Mouse (Mus musculus): Measurements from ENCODE around the gene Phospho1. TPM values are rescaled to one million over a fixed set of nuclear protein-coding genes. Genes with fewer than 3 reads are reported as not detected.

Gene Phospho1
- polyA plus RNA-seq, 2 experiments = 5.7 to 22.0 TPM

GRCm38 (mm10) chr11:95842953-95843352 lies 18.7 kb downstream of the Phospho1 start:
- no peaks in the 10 kb centered on the region for H3K36me3 ChIP-seq (replicated peaks; ENCODE audit: control insufficient read depth, insufficient read depth, low read depth)
- H3K27ac ChIP-seq = no peak overlapping the region
- no peaks in the 10 kb centered on the region; the same call in 1 of the 2 replicates for H3K27me3 ChIP-seq (ENCODE audit: control insufficient read depth, insufficient read depth, low read length)
- peaks cover 4 to 21% of the 10 kb centered on the region in 2 experiments; a peak in 3 of 4 replicates for H3K4me1 ChIP-seq (replicated peaks; ENCODE audit: control insufficient read depth in 2 of 2, insufficient read depth in 2 of 2, low read length in 1 of 2)
- ATAC-seq (ENCODE audit: insufficient read depth) = no peak
- H3K4me2 ChIP-seq (ENCODE audit: low read depth) = peak overlapping the region; percentile 31; the same call in 1 of the 2 replicates
- no peak overlapping the region for H3K4me3 ChIP-seq (ENCODE audit: insufficient read depth in 1 of 2, low read depth in 2 of 2, low read length in 2 of 2)
- WGBS (ENCODE audit: insufficient replicate concordance) = 34% methylated on average over 5 of the region's 5 CpGs
- no peak overlapping the region for H3K9ac ChIP-seq (replicated peaks)
- H3K9me3 ChIP-seq (ENCODE audit: control insufficient read depth, low read length) = no peaks in the 10 kb centered on the region
- TF ChIP-seq EP300 (IDR thresholded peaks at IDR 0.05; ENCODE audit: low read depth) (no peak), CTCF (IDR thresholded peaks at IDR 0.05; ENCODE audit: low read depth) (no peak)
- DNase-seq (ENCODE audit: low read depth in 3 of 3, low spot score in 3 of 3) = no peak

GRCm38 (mm10) chr11:95843421-95843950 lies 19.2 kb downstream of the Phospho1 start:
- no peak for DNase-seq (ENCODE audit: low read depth in 3 of 3, low spot score in 3 of 3)
- H3K9ac ChIP-seq (replicated peaks) = no peak overlapping the region
- WGBS (ENCODE audit: insufficient replicate concordance) = 31% methylated on average over 6 of the region's 6 CpGs
- no peaks in the 10 kb centered on the region for H3K9me3 ChIP-seq (ENCODE audit: control insufficient read depth, low read length)
- H3K27ac ChIP-seq = no peak overlapping the region
- no peak overlapping the region for H3K4me3 ChIP-seq (ENCODE audit: insufficient read depth in 1 of 2, low read depth in 2 of 2, low read length in 2 of 2)
- H3K4me1 ChIP-seq (replicated peaks; ENCODE audit: control insufficient read depth in 2 of 2, insufficient read depth in 2 of 2, low read length in 1 of 2) = peaks cover 4 to 19% of the 10 kb centered on the region in 2 experiments; a peak in 3 of 4 replicates
- H3K4me2 ChIP-seq (ENCODE audit: low read depth) = peak overlapping the region; percentile 31
- no peak for ATAC-seq (ENCODE audit: insufficient read depth)
- no peaks in the 10 kb centered on the region; the same call in 1 of the 2 replicates for H3K27me3 ChIP-seq (ENCODE audit: control insufficient read depth, insufficient read depth, low read length)
- no peaks in the 10 kb centered on the region for H3K36me3 ChIP-seq (replicated peaks; ENCODE audit: control insufficient read depth, insufficient read depth, low read depth)
- TF ChIP-seq EP300 (IDR thresholded peaks at IDR 0.05; ENCODE audit: low read depth) = no peak
- TF ChIP-seq CTCF (IDR thresholded peaks at IDR 0.05; ENCODE audit: low read depth) = no peak

GRCm38 (mm10) chr11:95844935-95845334 lies 20.6 kb downstream of the Phospho1 start:
- Histone ChIP-seq H3K4me1 (replicated peaks; ENCODE audit: control insufficient read depth in 2 of 2, insufficient read depth in 2 of 2, low read length in 1 of 2) (peaks cover 4 to 19% of the 10 kb centered on the region in 2 experiments; a peak in 3 of 4 replicates), H3K27ac (no peak overlapping the region), H3K4me2 (ENCODE audit: low read depth) (no peak overlapping the region), H3K27me3 (ENCODE audit: control insufficient read depth, insufficient read depth, low read length) (no peaks in the 10 kb centered on the region; the same call in 1 of the 2 replicates), H3K9me3 (ENCODE audit: control insufficient read depth, low read length) (no peaks in the 10 kb centered on the region), H3K9ac (replicated peaks) (no peak overlapping the region), H3K4me3 (ENCODE audit: insufficient read depth in 1 of 2, low read depth in 2 of 2, low read length in 2 of 2) (no peak overlapping the region), H3K36me3 (replicated peaks; ENCODE audit: control insufficient read depth, insufficient read depth, low read depth) (no peaks in the 10 kb centered on the region)
- DNase-seq (ENCODE audit: low read depth in 3 of 3, low spot score in 3 of 3) (no peak), ATAC-seq (ENCODE audit: insufficient read depth) (no peak)
- 41% methylated on average over 4 of the region's 4 CpGs for WGBS (ENCODE audit: insufficient replicate concordance)
- TF ChIP-seq CTCF (IDR thresholded peaks at IDR 0.05; ENCODE audit: low read depth) (no peak), EP300 (IDR thresholded peaks at IDR 0.05; ENCODE audit: low read depth) (no peak)

- H3K4me3 ChIP-seq (ENCODE audit: insufficient read depth in 1 of 2, low read depth in 2 of 2, low read length in 2 of 2) = no peak overlapping the region
- 55% methylated on average over 2 of the region's 2 CpGs for WGBS (ENCODE audit: insufficient replicate concordance)
- no peak for TF ChIP-seq EP300 (IDR thresholded peaks at IDR 0.05; ENCODE audit: low read depth)
- no peak for TF ChIP-seq CTCF (IDR thresholded peaks at IDR 0.05; ENCODE audit: low read depth)
- ATAC-seq (ENCODE audit: insufficient read depth) (no peak), DNase-seq (ENCODE audit: low read depth in 3 of 3, low spot score in 3 of 3) (no peak)
- no peaks in the 10 kb centered on the region; the same call in 1 of the 2 replicates for H3K27me3 ChIP-seq (ENCODE audit: control insufficient read depth, insufficient read depth, low read length)
- H3K4me1 ChIP-seq (replicated peaks; ENCODE audit: control insufficient read depth in 2 of 2, insufficient read depth in 2 of 2, low read length in 1 of 2) = no peaks in the 10 kb centered on the region
- no peak overlapping the region for H3K9ac ChIP-seq (replicated peaks)
- no peaks in the 10 kb centered on the region for H3K36me3 ChIP-seq (replicated peaks; ENCODE audit: control insufficient read depth, insufficient read depth, low read depth)
- no peak overlapping the region for H3K27ac ChIP-seq
- no peaks in the 10 kb centered on the region for H3K9me3 ChIP-seq (ENCODE audit: control insufficient read depth, low read length)
- no peak overlapping the region for H3K4me2 ChIP-seq (ENCODE audit: low read depth)
These were observed 26.6 kb downstream of the Phospho1 start for GRCm38 (mm10) chr11:95850898-95851297.

- no peak overlapping the region for H3K4me2 ChIP-seq (ENCODE audit: low read depth)
- no peaks in the 10 kb centered on the region for H3K9me3 ChIP-seq (ENCODE audit: control insufficient read depth, low read length)
- ATAC-seq (ENCODE audit: insufficient read depth) = no peak
- 30% methylated on average over 5 of the region's 5 CpGs for WGBS (ENCODE audit: insufficient replicate concordance)
- no peaks in the 10 kb centered on the region for H3K36me3 ChIP-seq (replicated peaks; ENCODE audit: control insufficient read depth, insufficient read depth, low read depth)
- no peaks in the 10 kb centered on the region; the same call in 1 of the 2 replicates for H3K27me3 ChIP-seq (ENCODE audit: control insufficient read depth, insufficient read depth, low read length)
- no peak for TF ChIP-seq EP300 (IDR thresholded peaks at IDR 0.05; ENCODE audit: low read depth)
- peak; percentile 93 for TF ChIP-seq CTCF (IDR thresholded peaks at IDR 0.05; ENCODE audit: low read depth)
- H3K27ac ChIP-seq = no peak overlapping the region
- H3K4me3 ChIP-seq (ENCODE audit: insufficient read depth in 1 of 2, low read depth in 2 of 2, low read length in 2 of 2) = no peak overlapping the region
- no peak for DNase-seq (ENCODE audit: low read depth in 3 of 3, low spot score in 3 of 3)
- H3K9ac ChIP-seq (replicated peaks) = no peak overlapping the region
- H3K4me1 ChIP-seq (replicated peaks; ENCODE audit: control insufficient read depth in 2 of 2, insufficient read depth in 2 of 2, low read length in 1 of 2) = peaks cover 5 to 7% of the 10 kb centered on the region in 2 experiments; a peak in 2 of 4 replicates
These were observed 29.4 kb downstream of the Phospho1 start for GRCm38 (mm10) chr11:95853684-95854083.

Data from liver, embryonic 14.5 days (tissue).